Mouse (Mus musculus) liver, embryonic 14.5 days (tissue): ENCODE measurements around the gene Gtdc1.

Experiments
- CTCF ChIP-seq: IDR thresholded peaks from 2 replicates; pipeline ENCODE4 v1.5.1; 2016; ENCODE audit warnings: antibody characterized with exemption, low read depth, control low read depth
- EP300 ChIP-seq: IDR thresholded peaks from 2 replicates; pipeline ENCODE4 v1.6.1; 2016; ENCODE audit warnings: antibody characterized with exemption, low read depth

- TF ChIP-seq CTCF = no peak
- TF ChIP-seq EP300 = no peak
Observed at GRCm38 (mm10) chr2:44916286-44916685, 11.2 kb downstream of the Gtdc1 start.
